Mouse (Mus musculus): ENCODE data around the gene Hepacam2.
A peak's percentile ranks its signal among the peaks of the same experiment; 100 is the strongest.
"Not testable (repeated sequence)": the region's sequence is repeated elsewhere in the genome, so short reads cannot be mapped to it uniquely, and the experiment has no call there.

Gene Hepacam2

GRCm38 (mm10) chr6:3498162-3498848 lies at the start of gene Hepacam2, which contains the start of gene Vps50:
TSS of gene Hepacam2 (minus strand) at chr6:3498298.
TSS of gene Vps50 (plus strand) at chr6:3498382.
- DNase-seq: peak; percentile 95

- DNase-seq: peak; percentile 21
These were observed 46.9 kb upstream of the Hepacam2 start for GRCm38 (mm10) chr6:3544970-3545369.

GRCm38 (mm10) chr6:3543862-3544261 lies 45.8 kb upstream of the Hepacam2 start:
- peak; percentile 34 for DNase-seq

- DNase-seq: no peak
These were observed 41.4 kb upstream of the Hepacam2 start for GRCm38 (mm10) chr6:3539470-3539869.

GRCm38 (mm10) chr6:3536048-3536447 lies 38.0 kb upstream of the Hepacam2 start:
- DNase-seq: no peak

- DNase-seq: no peak
These were observed 33.3 kb upstream of the Hepacam2 start for GRCm38 (mm10) chr6:3531445-3531844.

GRCm38 (mm10) chr6:3528198-3528597 lies 30.1 kb upstream of the Hepacam2 start:
- no peak for DNase-seq

GRCm38 (mm10) chr6:3512611-3513010 lies 14.5 kb upstream of the Hepacam2 start:
- DNase-seq: no peak

GRCm38 (mm10) chr6:3511612-3512011 lies 13.5 kb upstream of the Hepacam2 start:
- DNase-seq: no peak

GRCm38 (mm10) chr6:3511116-3511515 lies 13.0 kb upstream of the Hepacam2 start:
- no peak for DNase-seq

GRCm38 (mm10) chr6:3509782-3510181 lies 11.7 kb upstream of the Hepacam2 start:
- DNase-seq: peak; percentile 60

GRCm38 (mm10) chr6:3508151-3508550 lies 10.1 kb upstream of the Hepacam2 start:
- not testable (repeated sequence) for DNase-seq

- DNase-seq: no peak
These were observed 9.0 kb upstream of the Hepacam2 start for GRCm38 (mm10) chr6:3507078-3507477.

- DNase-seq: no peak
These were observed 7.2 kb upstream of the Hepacam2 start for GRCm38 (mm10) chr6:3505289-3505688.

- no peak for DNase-seq
These were observed 2.2 kb upstream of the Hepacam2 start for GRCm38 (mm10) chr6:3500286-3500685.

- peak; percentile 45 for DNase-seq
These were observed 1.9 kb downstream of the Hepacam2 start for GRCm38 (mm10) chr6:3496210-3496609.

- no peak for DNase-seq
These were observed 3.8 kb downstream of the Hepacam2 start for GRCm38 (mm10) chr6:3494285-3494684.

GRCm38 (mm10) chr6:3487355-3487754 lies 10.7 kb downstream of the Hepacam2 start:
- DNase-seq: no peak

GRCm38 (mm10) chr6:3485133-3485532 lies 13.0 kb downstream of the Hepacam2 start:
- DNase-seq: no peak

- DNase-seq: no peak
These were observed 16.4 kb downstream of the Hepacam2 start for GRCm38 (mm10) chr6:3481705-3482104.

GRCm38 (mm10) chr6:3479853-3480252 lies 18.2 kb downstream of the Hepacam2 start:
- peak; percentile 44 for DNase-seq

GRCm38 (mm10) chr6:3476299-3476698 lies 21.8 kb downstream of the Hepacam2 start:
- no peak for DNase-seq

- no peak for DNase-seq
These were observed 27.4 kb downstream of the Hepacam2 start for GRCm38 (mm10) chr6:3470706-3471105.

- no peak for DNase-seq
These were observed 29.5 kb downstream of the Hepacam2 start for GRCm38 (mm10) chr6:3468627-3469026.

- DNase-seq: no peak
These were observed 34.5 kb downstream of the Hepacam2 start for GRCm38 (mm10) chr6:3463594-3463993.
